Mouse (Mus musculus): ENCODE data around the gene Olfr1368.
"Not testable (repeated sequence)": the region's sequence is repeated elsewhere in the genome, so short reads cannot be mapped to it uniquely, and the experiment has no call there.

DNA sequence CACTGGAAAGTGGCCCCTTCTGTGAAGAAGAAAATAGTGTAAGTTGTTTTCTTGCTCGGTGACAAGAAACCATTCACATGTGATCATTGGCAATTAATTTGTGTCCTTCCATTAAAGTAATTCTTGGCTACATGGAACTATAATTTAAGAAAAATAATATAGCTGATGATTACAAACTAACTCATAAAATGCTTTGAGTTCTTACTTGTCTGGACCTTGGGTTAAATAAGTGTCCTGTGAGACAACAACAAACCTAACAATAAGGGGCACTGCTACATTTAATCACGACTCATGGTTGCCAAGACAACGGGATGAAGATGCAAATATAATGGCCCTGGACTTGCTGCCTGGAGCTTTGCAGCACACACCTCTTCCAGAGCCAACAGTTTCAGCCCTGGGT lies 34.5 kb downstream of the Olfr1368 start, which contains the start of gene Olfr1369-ps1:
- TF ChIP-seq CTCF (IDR thresholded peaks at IDR 0.05; ENCODE audit: borderline replicate concordance, control insufficient read depth, extremely low read depth, insufficient read depth, low read length, poor library complexity); POLR2A (IDR thresholded peaks at IDR 0.05; ENCODE audit: control insufficient read depth, extremely low read depth, insufficient read depth, low read length, poor library complexity): not testable (repeated sequence)

Measured in thymus, adult 2 months (tissue).